Mouse (Mus musculus) bone marrow, adult 2 months (tissue): ENCODE measurements around the gene Gprc5c. TPM values are rescaled to one million over a fixed set of nuclear protein-coding genes. Genes with fewer than 3 reads are reported as not detected.
A peak's percentile ranks its signal among the peaks of the same experiment; 100 is the strongest.

Experiments
- H3K27ac ChIP-seq: fragments of 200-500 bp; 2 replicates; pipeline ENCODE4 v1.5.1; 2012; ENCODE audit warnings: low read depth, mild to moderate bottlenecking, control low read depth, inconsistent platforms, low read length; ENCODE audit not compliant: control insufficient read depth, poor library complexity, insufficient read depth
- H3K4me1 ChIP-seq: fragments of 200-500 bp; 2 replicates; pipeline ENCODE4 v1.6.1; 2011; ENCODE audit warnings: low read length; ENCODE audit not compliant: control insufficient read depth, insufficient read depth
- H3K4me3 ChIP-seq: fragments of 200-500 bp; replicated peaks from 2 replicates; pipeline ENCODE3; 2011; ENCODE audit warnings: mild to moderate bottlenecking, low read depth, low read length, control low read depth; ENCODE audit not compliant: control insufficient read depth
- CTCF ChIP-seq: fragments of 200-500 bp; IDR thresholded peaks from 2 replicates; pipeline ENCODE4 v1.5.1; 2011; ENCODE audit warnings: low read length, control low read depth; ENCODE audit not compliant: control insufficient read depth, insufficient read depth
- POLR2A ChIP-seq: fragments of 200-500 bp; IDR thresholded peaks from 2 replicates; pipeline ENCODE4 v1.6.1; 2011; ENCODE audit warnings: low read depth, mild to moderate bottlenecking, control low read depth, low read length, borderline replicate concordance; ENCODE audit not compliant: control insufficient read depth
- WGBS: fragments of 180-500 bp; shearing (Covaris S2); methylation state at CpG from one replicate; pipeline ENCODE4 v1.1.7; 2018; 5-methylcytosine and 5-hydroxymethylcytosine counted together
- polyA plus RNA-seq: library from polyadenylated mRNA; stranded (reverse); fragments of >200 nt; gene quantifications from 2 replicates; pipeline ENCODE4 v1.2.4, GENCODE M21; 2011; ENCODE audit warnings: low replicate concordance; ENCODE audit not compliant: missing spikeins, insufficient read depth, insufficient read length

Gene Gprc5c
- polyA plus RNA-seq, 1 experiment, result 1.4 TPM

DNA sequence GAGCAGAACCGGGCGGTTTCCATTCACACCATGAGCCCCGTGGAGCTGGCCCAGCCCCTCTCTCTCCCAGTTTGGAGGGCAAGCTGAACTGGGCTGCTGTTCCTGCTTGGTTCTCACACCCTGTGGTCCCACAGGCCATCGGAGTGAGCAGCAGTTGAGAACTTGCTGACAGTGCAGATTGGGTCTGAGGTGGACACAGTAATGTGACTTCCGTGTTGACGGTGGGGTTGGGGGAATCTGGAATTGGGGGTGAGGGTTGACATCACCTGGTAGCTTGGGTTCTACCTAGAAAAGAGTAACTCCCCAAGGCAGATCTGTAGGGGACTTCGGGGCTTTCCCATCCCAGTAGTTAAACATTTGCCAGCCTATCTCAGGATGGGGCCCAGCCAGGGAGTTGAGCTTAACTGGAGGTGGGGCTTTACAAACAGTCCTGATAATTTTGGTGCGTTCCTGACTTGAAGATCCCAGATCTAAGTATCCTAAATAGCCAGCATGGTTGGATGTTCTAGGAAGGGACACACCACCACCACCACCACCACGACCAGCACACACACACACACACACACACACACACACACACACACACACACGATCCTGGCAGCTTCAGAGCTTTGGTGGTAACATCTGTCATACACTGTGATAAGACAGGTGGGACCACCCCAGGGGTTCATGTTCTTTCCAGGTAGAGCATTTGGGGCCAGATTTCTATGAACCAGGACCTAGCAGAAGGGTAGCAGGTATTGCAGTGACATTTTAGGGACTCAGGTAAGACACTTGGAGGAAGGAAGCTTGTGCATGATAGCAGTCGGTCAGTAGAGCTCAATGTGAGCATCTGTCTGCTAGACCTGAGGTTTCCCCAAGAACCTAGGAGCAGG is 16.6 kb downstream of the Gprc5c start:
- 63% methylated on average over 11 of the region's 11 CpGs for WGBS
- no peak overlapping the region for H3K27ac ChIP-seq
- H3K4me1 ChIP-seq, result no peaks in the 10 kb centered on the region
- no peak overlapping the region for H3K4me3 ChIP-seq
- no peak for TF ChIP-seq POLR2A
- no peak for TF ChIP-seq CTCF

DNA sequence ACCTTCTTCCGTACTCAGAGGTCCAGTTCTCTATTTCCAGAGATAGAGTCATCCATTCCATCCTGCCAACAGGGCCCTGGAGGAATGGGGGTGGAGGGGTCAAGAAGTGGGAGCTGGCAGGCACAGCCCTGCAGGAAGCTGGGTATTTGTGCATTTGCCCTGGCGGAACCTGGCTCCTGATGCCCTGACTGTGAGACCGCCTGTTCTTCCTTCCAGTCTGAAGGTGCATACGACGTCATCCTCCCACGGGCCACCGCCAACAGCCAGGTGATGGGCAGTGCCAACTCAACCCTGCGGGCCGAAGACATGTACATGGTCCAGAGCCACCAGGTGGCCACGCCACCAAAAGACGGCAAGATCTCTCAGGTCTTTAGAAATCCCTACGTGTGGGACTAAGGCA is 17.3 kb downstream of the Gprc5c start:
- Histone ChIP-seq H3K4me1 (no peaks in the 10 kb centered on the region; the same call in 1 of the 2 replicates), H3K27ac (no peak overlapping the region)
- 73% methylated on average over 12 of the region's 12 CpGs for WGBS

DNA sequence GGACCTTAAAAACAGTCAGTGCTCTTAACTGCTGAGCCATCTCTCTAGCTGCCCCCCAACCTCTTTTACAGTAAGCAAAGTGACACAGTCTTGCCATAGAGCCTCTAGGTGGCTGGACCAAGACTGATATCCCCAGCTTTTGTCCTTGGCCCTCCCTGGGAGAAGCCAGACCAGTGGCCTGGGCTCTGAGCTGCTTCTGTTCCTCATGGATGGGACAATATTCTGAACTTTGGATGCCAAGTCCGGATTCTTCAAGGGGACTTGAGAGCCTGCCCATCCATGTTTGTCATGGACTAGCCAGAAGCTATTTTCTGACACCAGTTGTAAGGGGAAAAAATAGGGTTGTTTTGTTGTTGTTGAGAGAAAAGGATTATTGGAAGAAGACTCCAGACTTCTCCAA is 18.8 kb downstream of the Gprc5c start:
- 83% methylated on average over 1 of the region's 1 CpGs for WGBS
- Histone ChIP-seq H3K4me3 (no peak overlapping the region), H3K4me1 (no peaks in the 10 kb centered on the region; the same call in 1 of the 2 replicates), H3K27ac (no peak overlapping the region)
- TF ChIP-seq POLR2A (no peak), CTCF (no peak)

More for the DNA sequence above, 17.3 kb downstream of the Gprc5c start:
- no peak overlapping the region for H3K4me3 ChIP-seq
- TF ChIP-seq CTCF (no peak), POLR2A (no peak)

DNA sequence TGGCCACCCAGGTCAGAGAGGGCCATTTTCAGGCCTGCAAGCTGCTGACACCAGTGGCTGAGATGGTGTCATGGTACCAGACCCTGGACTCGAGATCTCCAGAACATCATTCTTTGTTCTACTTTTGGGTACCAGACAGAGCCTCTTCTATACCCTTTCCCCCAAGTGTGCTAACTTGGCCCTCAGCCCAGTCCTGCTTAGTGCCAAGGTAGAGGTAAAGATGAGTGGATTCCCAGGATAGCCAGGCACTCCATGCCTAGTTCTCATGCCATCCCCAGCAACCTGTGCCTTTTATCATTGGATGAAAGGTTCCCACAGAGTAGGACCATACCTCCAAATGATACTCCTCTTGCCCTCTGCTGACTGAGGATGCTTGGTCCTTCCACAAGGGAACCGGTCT is 20.6 kb downstream of the Gprc5c start:
- TF ChIP-seq CTCF, result no peak
- no peak for TF ChIP-seq POLR2A
- 77% methylated on average over 2 of the region's 2 CpGs for WGBS
- H3K4me1 ChIP-seq, result peaks cover 1% of the 10 kb centered on the region; the same call in 1 of the 2 replicates

DNA sequence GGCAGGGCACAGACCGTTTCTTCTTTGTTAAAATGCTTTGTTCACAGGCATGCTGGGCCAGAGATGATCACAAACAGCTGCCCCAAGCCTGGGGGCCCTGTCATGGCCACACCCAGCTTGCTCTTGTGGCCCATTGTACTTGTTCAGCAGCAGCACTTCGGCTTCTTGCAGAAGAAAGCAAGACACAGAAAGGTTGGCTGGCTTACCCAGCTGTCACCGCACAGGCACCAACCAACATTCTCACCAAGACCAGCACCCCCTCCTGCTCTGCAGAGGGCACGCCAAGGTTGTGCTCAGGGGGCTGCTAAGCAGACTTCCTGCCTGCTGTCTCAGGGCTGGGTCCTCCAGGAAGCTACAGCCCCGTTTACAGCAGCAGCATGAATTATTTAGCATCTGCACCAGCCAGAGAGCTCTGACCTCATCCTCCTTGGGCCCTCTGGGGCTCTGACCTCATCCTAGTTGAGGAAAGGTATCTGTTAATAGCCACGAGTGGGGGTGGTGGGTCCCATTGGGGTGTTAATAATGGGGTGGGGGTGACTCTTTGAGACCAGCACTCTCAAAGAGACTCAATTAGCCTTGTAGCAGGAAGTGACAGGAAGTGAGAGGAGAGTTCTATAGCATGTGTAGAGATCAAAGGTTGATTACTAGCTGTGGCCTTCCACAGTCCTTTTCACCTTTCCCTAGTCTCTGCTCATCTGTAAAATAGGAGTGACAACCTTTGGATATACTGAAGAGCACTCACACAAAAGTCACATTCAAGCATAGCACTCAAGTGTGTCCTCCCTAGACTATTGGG is 22.3 kb downstream of the Gprc5c start:
- Histone ChIP-seq H3K4me3 (no peak overlapping the region), H3K4me1 (peaks cover 7% of the 10 kb centered on the region; the same call in 1 of the 2 replicates), H3K27ac (peak overlapping the region; percentile 71)
- 32% methylated on average over 6 of the region's 6 CpGs for WGBS
- no peak for TF ChIP-seq CTCF

More for the DNA sequence above, 20.6 kb downstream of the Gprc5c start:
- Histone ChIP-seq H3K27ac (no peak overlapping the region), H3K4me3 (no peak overlapping the region)

DNA sequence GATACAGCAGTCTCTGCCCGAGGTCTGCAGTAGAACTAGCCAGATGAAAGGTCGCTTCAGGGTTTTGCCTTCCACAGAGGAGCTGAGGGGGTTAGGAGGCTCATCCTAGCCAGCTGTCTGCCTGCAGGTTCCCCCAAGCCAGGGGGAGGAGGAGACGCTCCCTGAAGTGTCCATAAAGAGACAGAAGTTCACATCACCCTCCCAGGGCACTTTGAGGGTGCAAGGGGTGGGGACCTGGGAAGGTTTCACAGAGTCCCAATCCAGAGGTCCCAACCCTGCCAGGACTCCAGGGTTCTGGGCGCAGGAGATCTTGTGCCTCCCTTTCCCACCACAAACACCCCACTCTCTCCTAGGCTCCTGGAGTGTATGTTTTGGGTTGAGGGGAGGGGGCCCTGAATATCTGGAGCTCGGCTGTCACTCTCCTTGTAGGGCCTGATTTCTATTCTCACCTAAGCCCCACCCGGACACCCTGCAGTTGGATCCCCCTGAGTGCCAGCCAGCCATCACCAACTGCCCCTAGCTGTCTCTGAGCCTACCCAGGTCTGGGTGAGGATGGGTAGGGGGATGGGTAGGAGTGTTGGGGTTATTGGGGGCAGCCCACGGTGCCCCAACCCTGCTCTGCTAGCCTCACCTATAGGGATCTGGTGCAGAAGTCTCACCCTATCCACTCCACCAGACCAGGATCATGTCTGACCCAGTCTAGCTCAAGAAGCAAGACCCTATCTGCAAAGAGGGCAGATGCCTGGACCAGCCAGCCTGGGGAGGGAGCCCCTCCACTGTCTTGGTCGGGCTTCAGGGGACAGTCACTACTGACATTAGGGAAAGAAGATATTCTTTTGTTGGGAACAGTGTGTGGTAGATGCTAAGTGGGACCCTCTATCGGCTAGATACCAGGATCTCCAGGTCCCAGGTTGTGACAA is 23.5 kb downstream of the Gprc5c start:
- no peak for TF ChIP-seq CTCF
- TF ChIP-seq POLR2A, result no peak
- H3K4me3 ChIP-seq, result no peak overlapping the region
- WGBS, result 75% methylated on average over 9 of the region's 9 CpGs
- peak overlapping the region; percentile 56; the same call in 1 of the 2 replicates for H3K27ac ChIP-seq
- peaks cover 7% of the 10 kb centered on the region; the same call in 1 of the 2 replicates for H3K4me1 ChIP-seq

DNA sequence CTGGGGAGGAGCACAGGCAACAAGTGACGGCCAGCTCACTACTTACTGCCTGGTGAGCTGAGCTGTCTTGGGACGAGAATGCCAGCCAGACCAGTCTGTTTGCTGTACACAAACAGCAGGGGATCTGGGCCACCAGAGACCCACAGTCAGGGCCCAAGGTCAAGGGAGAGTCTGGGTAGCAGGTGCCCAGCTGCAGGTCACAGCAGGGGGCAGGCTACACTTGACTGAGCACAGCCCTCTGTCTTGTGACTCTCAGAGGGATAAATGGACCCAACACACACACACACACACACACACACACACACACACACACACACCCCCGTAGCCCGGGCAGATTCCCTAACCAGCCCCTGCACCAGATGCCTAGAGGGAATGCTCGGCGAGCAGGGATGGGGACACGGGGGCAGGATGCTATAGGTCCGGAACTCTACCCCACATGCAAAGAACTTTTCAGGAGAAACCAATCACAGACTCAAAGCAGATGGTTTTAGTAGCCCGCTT is 24.4 kb downstream of the Gprc5c start:
- TF ChIP-seq POLR2A (no peak), CTCF (no peak)
- 75% methylated on average over 9 of the region's 9 CpGs for WGBS
- Histone ChIP-seq H3K27ac (peak overlapping the region; percentile 64), H3K4me3 (no peak overlapping the region), H3K4me1 (peaks cover 11% of the 10 kb centered on the region)
